Mouse (Mus musculus) kidney, adult 2 months (tissue): Measurements from ENCODE around the gene Alg9. TPM values are rescaled to one million over a fixed set of nuclear protein-coding genes. Genes with fewer than 3 reads are reported as not detected.

Source experiments
- DNase-seq: peaks from one replicate; pipeline ENCODE4 v3.0.0; 2021
- H3K27ac ChIP-seq: fragments of 200-500 bp; 2 replicates; pipeline ENCODE4 v1.5.1; 2012; ENCODE audit warnings: low read depth, low read length, control low read depth, inconsistent platforms; ENCODE audit not compliant: insufficient read depth
- H3K27me3 ChIP-seq: fragments of 200-500 bp; replicated peaks from 2 replicates; pipeline ENCODE4 v1.6.1; 2012; ENCODE audit warnings: mild to moderate bottlenecking, moderate library complexity, low read length, inconsistent platforms; ENCODE audit not compliant: control insufficient read depth, insufficient read depth
- H3K36me3 ChIP-seq: fragments of 200-500 bp; 2 replicates; pipeline ENCODE4 v1.6.1; 2012; ENCODE audit warnings: mild to moderate bottlenecking, moderate library complexity, low read length, inconsistent platforms; ENCODE audit not compliant: control insufficient read depth, insufficient read depth
- H3K4me1 ChIP-seq: fragments of 200-500 bp; 2 replicates; pipeline ENCODE4 v1.6.1; 2011; ENCODE audit warnings: low read length; ENCODE audit not compliant: control insufficient read depth, insufficient read depth
- H3K4me3 ChIP-seq: fragments of 200-500 bp; 2 replicates; pipeline ENCODE4 v1.5.1; 2011; ENCODE audit warnings: mild to moderate bottlenecking, low read depth, low read length, control low read depth; ENCODE audit not compliant: insufficient read depth
- CTCF ChIP-seq: fragments of 200-500 bp; conservative IDR thresholded peaks from 2 replicates; pipeline ENCODE4 v1.5.1; 2011; ENCODE audit warnings: low read depth, mild to moderate bottlenecking, control low read depth, low read length, moderate library complexity, mixed read lengths; ENCODE audit not compliant: insufficient read depth, insufficient read length
- POLR2A ChIP-seq: fragments of 200-500 bp; IDR thresholded peaks from one replicate; pipeline ENCODE4 v1.6.1; 2011; ENCODE audit warnings: low read depth, low read length, control low read depth
- WGBS: fragments of 180-500 bp; shearing (Covaris S2); methylation state at CpG from one replicate; pipeline ENCODE4 v1.1.7; 2018; 5-methylcytosine and 5-hydroxymethylcytosine counted together
- polyA plus RNA-seq: library from polyadenylated mRNA; depleted of rRNA; stranded (reverse); fragments of >200 nt; gene quantifications from 2 replicates; pipeline ENCODE4 v1.2.3, GENCODE M21; 2012

Alg9 gene
- polyA plus RNA-seq, 1 experiment = 20.3 TPM

DNA sequence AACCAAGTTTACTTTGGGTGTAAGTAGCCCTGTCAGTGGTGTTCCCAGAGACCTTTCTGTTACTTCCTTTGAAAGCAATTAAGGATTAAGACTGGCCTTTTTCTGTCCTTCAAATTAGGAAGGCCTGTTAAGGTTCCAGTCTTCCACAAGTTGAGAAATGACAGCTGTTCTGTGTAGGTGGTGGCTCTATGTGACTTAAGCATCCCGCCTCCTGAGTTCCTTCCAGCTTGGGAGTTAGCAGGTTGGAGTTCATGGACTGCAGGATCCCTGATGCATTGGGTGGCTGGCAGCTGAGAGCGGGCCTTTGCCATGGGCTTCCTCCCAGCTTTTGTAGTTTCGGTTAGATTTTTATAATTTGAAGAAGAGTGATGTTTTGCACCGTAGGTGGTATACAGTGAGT is 100.7 kb downstream of the Alg9 start:
- Histone ChIP-seq H3K4me1 (peaks cover 3% of the 10 kb centered on the region; the same call in 1 of the 2 replicates), H3K27ac (no peak overlapping the region), H3K4me3 (no peak overlapping the region), H3K36me3 (no peaks in the 10 kb centered on the region; the same call in 1 of the 2 replicates), H3K27me3 (no peaks in the 10 kb centered on the region)
- DNase-seq = no peak
- TF ChIP-seq CTCF = no peak
- 93% methylated on average over 4 of the region's 4 CpGs for WGBS

DNA sequence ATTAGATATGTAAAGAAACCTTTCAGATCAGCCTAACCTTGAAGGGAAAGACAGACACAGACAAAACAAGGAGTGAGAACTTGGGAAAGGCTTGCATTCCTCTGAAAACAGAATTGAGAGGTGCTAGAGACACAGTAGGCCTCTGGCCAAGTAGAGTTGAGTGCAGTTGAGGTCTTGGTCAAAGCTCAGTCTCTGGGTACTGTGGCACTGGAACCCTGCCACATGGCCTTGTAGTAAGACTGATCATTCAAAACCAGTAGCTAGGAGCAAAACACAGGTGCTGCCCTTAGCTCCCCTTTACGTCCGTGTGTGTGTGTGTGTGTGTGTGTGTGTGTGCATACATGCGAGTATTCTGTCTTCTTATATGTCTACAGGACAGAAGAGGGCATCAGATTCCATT is 101.5 kb downstream of the Alg9 start:
- Histone ChIP-seq H3K36me3 (no peaks in the 10 kb centered on the region; the same call in none of the 2 replicates), H3K27ac (no peak overlapping the region), H3K27me3 (no peaks in the 10 kb centered on the region), H3K4me3 (no peak overlapping the region), H3K4me1 (peaks cover 3% of the 10 kb centered on the region; the same call in 1 of the 2 replicates)
- peak; percentile 94 for DNase-seq
- WGBS = 63% methylated on average over 3 of the region's 3 CpGs
- TF ChIP-seq POLR2A (no peak), CTCF (no peak)

GRCm38 (mm10) chr9:50877431-50877830 is 102.6 kb downstream of the Alg9 start:
- Histone ChIP-seq H3K27me3 (no peaks in the 10 kb centered on the region), H3K4me3 (no peak overlapping the region), H3K4me1 (peaks cover 3% of the 10 kb centered on the region; the same call in 1 of the 2 replicates), H3K27ac (no peak overlapping the region), H3K36me3 (no peaks in the 10 kb centered on the region; the same call in none of the 2 replicates)
- DNase-seq = no peak
- TF ChIP-seq CTCF = no peak
- no peak for TF ChIP-seq POLR2A
- WGBS = 50% methylated on average over 3 of the region's 3 CpGs

DNA sequence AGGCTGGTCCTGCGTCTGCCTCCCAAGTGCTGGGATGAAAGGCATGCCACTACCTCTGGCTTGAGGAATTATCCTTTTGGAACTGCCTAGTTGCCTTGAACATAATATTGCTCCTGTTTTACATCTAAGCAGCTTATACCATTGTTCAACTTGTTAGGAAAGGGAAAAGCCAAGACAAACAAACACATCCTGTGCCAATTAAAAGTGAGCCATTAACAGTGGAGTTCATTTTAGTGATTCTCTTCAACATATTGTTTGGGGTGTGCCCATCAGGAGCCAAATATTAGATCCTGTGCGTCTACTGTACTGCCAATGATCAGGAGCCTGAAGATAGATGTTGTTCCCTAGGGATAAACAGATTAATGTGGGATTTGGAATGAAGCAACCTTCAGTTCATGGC is 107.4 kb downstream of the Alg9 start:
- Histone ChIP-seq H3K4me3 (no peak overlapping the region), H3K36me3 (no peaks in the 10 kb centered on the region; the same call in none of the 2 replicates), H3K27me3 (no peaks in the 10 kb centered on the region), H3K4me1 (peaks cover 16% of the 10 kb centered on the region), H3K27ac (no peak overlapping the region)
- TF ChIP-seq CTCF = no peak
- no peak for TF ChIP-seq POLR2A
- 84% methylated on average over 2 of the region's 2 CpGs for WGBS
- peak; percentile 4 for DNase-seq

DNA sequence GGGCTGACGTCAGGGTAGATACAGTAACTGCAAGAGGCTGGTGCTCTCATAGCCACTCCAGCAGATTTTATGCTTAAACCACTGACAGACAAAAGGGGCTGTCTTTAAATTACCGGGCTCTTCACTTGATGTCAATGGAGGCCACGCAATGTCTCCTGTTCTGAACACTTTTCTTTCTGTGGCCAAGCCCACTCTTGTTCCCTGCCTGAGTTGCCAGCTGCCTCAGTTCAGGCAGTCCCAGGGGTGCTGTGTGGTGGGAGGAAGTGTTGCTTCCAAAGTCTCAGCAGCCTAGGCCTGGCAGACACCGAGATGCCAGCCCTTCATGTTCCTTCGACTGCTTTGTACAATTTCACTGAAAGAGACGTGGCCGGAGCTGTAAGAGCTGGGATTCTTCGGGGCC is 109.3 kb downstream of the Alg9 start:
- H3K4me1 ChIP-seq = peaks cover 20% of the 10 kb centered on the region
- WGBS = 71% methylated on average over 8 of the region's 8 CpGs
- peak; percentile 8 for DNase-seq

DNA sequence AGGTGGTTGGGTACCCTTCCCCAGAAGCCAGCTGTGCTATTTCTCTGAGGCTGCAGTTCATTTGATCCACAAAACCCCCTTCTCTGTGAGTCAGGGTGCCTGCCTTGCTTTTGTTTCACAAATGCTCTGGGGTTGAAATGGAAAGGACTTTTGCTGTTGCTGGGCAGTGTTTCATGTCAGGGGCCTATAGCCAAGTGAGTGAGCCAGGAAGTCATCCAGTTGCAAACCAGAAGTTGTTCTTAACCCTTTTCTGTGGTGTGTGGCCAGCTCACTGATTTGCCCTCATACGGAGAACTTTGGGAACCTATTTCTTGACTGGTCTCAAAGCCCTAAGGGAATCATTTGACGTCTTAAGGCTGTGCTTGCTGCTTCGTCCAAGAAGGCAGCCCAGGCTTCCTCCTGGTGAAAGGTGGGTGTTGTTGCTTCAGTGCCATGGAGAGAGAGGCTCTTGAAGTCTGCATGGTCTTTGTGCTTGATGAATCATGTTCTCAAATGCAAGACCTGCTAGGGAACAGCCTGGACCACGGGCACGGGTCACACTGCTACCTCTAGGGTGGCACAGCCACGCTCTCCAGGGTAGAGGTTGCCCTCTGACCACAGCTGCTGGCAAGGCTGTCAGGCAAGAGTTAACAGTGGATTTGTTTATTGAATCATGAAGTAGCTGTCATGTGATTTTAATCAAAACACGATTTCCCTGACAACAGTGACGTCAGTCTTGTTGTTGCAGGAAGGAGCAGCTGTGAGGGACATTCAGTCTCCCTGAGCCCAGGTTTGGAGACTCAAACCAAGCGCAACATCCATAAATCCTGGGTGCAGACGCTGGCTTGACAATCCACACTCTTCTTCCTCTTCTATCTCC is 110.2 kb downstream of the Alg9 start:
- peak; percentile 94 for DNase-seq
- Histone ChIP-seq H3K4me3 (no peak overlapping the region), H3K4me1 (peaks cover 20% of the 10 kb centered on the region), H3K27me3 (no peaks in the 10 kb centered on the region), H3K36me3 (no peaks in the 10 kb centered on the region; the same call in 1 of the 2 replicates), H3K27ac (peak overlapping the region; percentile 67)
- 27% methylated on average over 10 of the region's 10 CpGs for WGBS
- TF ChIP-seq POLR2A (no peak), CTCF (no peak)

More for the DNA sequence above, 109.3 kb downstream of the Alg9 start:
- H3K27me3 ChIP-seq = no peaks in the 10 kb centered on the region
- peak overlapping the region; percentile 53 for H3K27ac ChIP-seq
- no peaks in the 10 kb centered on the region; the same call in none of the 2 replicates for H3K36me3 ChIP-seq
- TF ChIP-seq CTCF = no peak
- TF ChIP-seq POLR2A = no peak
- H3K4me3 ChIP-seq = no peak overlapping the region

DNA sequence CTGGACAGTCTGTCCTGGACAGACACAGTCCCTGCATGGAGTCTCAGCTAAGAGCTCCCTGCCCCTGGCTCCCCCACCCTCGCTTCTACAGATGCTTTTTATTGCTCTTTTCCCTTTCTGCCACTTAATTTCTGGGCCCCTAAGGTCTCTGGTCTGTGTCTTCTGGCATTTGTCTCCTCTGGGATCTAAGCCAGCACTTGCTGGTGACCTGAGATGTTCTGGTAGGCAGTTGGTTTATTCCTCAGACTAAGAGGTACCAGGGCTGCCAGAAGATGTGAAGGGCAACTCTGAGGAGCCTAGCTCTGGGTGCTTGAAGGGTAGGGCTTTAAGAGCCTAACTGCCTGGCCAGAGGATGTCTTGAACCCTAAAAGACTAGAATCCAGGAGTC is 110.8 kb downstream of the Alg9 start:
- Histone ChIP-seq H3K27me3 (no peaks in the 10 kb centered on the region), H3K4me3 (no peak overlapping the region), H3K4me1 (peaks cover 20% of the 10 kb centered on the region), H3K36me3 (no peaks in the 10 kb centered on the region; the same call in 1 of the 2 replicates), H3K27ac (peak overlapping the region; percentile 67)
- peak; percentile 69 for DNase-seq
- TF ChIP-seq POLR2A = no peak
- 23% methylated on average over 1 of the region's 1 CpGs for WGBS
